Mouse (Mus musculus): Measurements from ENCODE around the gene Pde8b.

DNA sequence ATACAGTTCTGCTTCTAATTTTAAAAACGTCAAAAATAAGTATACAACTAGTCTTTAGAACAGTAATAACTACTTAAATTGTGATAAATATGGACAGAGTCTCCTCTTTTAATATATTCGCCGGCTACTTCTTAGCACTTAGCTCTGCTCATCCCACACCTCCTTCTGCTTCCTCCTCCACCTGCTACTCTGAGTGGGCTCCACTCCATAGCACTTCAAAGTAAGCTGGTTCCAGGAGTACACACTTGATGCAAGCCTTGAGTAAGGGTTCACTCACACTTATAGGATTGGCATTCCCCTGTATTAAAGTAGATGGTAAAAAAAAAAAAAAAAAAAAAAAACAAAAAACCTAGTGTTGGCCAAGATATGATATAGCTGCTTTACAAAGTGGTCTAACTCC lies 89.9 kb downstream of the Pde8b start:
- TF ChIP-seq CTCF (IDR thresholded peaks at IDR 0.05; ENCODE audit: low read depth) (no peak), EP300 (optimal IDR thresholded peaks at IDR 0.05) (no peak)

Data from stomach, postnatal 0 days (tissue).